Mouse (Mus musculus): ENCODE data around the gene Cmss1. TPM values are rescaled to one million over a fixed set of nuclear protein-coding genes. Genes with fewer than 3 reads are reported as not detected.

Gene Cmss1
- polyA plus RNA-seq (2012; rRNA removed), result 3.6 and 6.4 TPM in 2 replicates

DNA sequence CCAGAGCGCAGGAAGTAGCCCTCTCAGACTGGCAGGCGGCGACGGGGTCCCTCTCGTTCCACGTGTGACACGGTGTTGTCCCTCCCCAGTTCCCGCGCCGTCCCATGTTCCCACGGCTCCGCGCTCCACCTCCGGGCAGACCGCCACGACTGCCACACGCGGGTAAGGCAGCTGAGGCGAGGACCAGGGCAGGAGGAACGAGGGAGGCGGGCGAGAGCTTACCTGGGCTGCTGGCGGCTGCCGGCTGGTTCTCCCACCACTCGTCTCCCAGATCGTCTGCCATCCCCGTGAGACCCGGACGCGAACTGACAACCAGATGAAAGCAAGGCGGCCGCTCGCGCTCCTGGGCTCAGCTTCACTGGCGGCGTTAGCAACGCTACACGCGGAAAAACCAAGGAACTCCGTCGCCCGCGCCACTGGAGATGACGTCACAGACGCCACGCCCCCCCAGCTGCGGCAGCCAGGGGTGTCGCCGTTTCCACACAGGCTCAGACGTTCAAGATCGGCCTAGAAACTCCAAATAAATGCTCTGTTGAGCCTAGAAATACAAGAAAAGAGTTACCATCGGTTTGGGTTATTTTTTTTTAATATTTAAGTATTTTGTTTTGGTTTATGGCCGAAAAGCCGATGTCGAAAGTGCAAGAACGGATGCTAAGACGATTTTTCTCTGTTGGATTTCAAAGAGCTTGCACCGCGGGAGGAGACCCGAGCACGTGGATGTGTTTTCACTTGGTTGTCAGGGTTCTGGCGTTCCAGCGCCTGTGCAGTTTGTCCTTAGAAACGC, at the start of gene Cmss1:
Gene Cmss1, minus strand, starts transcription at position 421 of the 784 bp plus-strand sequence.
- DNase-seq (ENCODE audit: low spot score), result peak; percentile 71

DNA sequence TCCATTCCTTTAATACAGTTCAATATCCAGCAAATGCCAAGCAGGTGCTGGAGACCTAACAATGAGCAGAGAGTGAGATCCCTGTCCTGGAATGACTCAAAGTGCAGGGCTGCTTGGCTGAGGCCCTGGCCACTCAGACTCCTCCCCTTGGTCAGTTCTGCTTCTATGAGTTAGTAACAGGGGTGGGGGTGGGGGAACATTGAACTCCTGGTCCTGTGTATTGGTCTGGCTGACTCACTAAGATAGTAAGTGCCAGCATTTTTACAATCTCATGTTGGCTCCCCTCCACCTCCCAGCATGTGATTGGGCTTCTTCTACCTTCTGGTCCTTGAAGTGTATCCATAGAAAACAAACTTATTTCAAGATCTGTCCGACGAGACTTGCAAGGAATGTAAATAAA, 43.2 kb upstream of the Cmss1 start:
- DNase-seq (ENCODE audit: low spot score), result no peak

DNA sequence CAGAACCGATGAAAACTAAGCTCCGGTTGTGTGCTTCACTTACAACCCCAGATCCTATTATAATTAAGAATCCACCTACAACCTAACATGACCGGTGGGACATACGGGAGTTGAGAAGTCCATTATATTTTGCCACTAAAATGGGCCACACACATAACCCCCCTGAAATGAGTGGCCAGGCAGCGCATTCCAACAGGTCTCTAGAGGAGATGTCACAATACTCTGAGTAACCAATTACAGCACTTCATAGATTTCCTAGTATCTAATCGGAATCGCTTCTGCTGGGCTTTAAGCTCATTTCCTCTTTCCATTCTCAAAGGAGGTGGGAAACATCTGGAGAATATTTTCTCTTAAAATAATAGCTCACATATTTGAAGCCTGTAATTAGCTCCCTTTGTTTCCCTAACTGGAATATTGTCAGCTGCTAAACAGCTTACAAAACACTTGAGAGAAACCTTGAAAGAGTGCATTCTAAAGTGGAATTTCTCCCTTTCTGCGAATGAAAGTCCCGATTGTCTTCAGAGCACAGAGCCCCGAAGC, 34.8 kb upstream of the Cmss1 start:
- no peak for DNase-seq (ENCODE audit: low spot score)

DNA sequence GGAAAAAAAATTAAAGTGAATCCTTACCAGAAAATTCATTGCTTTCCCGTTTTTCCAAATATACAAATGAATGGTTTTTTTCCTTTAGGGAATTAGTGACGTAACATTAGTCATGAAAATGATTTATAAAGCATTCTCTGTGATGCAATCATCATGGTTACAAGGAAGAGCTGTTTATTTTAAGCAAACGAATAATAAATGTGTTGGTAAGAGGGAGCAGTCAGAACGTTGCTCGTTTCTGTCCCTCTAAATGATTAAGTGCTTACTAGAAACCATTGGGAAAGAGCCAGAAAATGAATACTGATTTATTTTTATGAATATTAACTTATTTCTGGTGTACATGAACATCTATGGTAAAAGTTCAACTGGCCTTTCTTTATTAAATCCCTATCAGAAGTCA, 28.1 kb upstream of the Cmss1 start:
- DNase-seq (ENCODE audit: low spot score), result no peak

DNA sequence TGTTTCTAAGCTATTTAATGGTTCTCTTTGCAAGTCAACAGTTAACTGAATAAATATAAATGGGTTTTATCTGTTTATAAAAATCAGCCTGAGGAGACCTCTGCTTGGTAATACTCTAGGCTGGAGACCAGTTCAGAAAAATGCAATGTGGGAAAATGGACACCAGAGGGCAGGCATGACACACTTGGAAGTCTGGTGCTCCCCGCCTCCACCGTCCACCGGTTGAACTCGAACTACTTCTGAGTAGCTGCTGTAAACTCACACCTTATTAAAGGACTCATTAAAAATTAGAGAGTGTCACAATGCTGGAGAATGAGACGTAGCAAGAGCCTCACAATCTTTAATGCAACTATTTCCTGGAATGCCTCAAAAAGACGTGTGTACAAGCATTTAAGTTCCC, 27.5 kb upstream of the Cmss1 start:
- DNase-seq (ENCODE audit: low spot score), result peak; percentile 25

DNA sequence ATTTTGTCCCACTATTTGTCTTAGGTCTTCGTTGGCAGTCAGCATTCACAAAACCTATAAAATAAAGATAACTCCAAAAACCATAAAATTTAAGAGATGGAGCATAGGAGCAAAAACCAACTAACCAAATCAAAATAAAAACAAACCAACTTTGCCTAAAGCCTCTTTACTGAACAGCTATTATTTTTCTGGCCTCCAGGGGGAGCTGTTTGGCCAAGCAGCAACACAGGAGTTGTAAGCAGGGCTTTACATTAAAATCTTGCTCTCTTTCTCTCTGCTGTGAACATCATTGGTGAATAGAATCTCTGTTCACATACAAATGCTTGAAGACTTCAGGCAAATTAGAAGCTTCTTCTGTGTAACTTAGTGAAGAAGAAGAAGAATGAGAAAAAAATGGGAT, 5.1 kb upstream of the Cmss1 start:
- DNase-seq (ENCODE audit: low spot score), result no peak

DNA sequence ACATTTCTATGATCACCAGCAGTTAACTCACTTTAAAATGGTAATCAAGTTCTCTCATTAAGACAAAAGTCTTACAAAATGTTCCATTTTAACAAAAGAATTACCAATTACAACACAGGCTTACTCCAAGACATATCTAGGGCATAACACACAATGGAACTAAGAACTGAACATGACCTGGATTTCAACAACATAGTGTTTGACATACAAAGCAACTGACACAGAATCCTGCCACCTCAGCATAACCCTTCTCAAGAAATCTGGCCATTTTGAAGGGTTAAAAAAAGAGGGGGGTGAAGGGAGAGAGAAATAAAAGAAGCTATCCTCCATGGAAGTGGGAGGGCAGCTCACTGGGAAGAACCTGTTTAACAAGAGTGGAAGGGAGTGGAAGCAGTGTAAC, 5.6 kb downstream of the Cmss1 start:
- no peak for DNase-seq (ENCODE audit: low spot score)

DNA sequence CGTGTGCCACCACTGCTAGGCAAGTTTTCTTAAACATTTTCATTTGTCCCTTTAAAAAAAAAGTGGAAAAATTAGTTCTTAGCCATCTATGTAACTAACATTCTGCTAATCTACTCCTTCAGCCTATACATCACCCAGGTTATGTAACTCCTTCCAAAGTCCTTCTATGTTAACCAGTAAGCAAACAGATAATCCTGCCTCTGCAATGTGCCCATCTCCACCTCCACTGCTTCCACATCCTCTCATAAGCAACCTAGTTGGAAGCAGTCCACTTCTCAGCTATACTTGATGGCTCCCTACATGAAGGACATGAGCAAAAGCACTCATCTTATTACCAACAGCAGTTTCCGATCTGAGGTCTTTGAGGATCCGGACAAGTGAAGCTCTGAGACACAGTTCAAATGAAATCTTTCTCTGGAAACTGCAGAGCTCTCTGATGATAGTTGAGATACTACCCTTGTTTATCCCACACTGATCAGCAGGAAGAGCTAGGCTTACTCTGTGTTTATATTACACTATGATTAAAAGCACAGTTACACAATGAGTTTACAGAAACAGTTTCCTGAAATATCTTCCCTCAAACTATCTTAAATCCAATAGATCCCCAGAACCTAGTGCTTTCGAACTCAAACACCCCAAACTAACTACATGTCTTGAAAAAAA, 9.2 kb downstream of the Cmss1 start:
- DNase-seq (ENCODE audit: low spot score), result no peak

DNA sequence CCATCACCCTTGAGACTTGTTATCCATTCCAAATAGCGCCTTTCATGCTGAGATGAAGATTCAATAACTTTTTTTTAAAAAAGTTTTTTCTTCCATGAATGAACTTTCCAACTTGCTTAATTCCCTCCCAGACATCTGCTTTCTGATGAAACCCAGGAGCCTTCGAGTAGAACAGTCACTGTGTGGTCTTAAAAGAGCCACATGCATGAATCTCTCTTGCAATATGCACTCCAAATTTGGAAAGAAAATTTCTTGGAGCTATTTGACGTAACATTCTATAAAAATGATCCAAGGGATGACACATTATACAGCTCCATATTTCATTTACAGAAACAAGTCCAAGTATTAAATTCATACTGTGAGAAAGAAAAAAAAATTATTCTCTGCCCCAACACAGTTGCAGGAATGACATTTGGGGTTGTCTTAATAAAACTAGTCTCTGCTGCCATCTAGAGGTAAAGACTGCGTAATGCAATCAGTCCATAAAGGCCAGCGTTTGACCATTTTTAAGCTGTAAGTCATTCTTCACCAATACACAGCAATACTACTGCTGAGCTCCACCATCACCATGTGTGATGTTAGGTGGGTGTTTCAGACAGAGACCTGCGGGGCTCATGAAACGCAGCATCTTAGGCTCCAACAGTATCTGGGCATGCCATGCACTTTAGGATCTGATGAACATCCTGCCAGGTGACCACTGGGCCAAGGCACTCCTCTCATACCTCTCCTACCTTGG, 13.1 kb downstream of the Cmss1 start:
- no peak for DNase-seq (ENCODE audit: low spot score)

DNA sequence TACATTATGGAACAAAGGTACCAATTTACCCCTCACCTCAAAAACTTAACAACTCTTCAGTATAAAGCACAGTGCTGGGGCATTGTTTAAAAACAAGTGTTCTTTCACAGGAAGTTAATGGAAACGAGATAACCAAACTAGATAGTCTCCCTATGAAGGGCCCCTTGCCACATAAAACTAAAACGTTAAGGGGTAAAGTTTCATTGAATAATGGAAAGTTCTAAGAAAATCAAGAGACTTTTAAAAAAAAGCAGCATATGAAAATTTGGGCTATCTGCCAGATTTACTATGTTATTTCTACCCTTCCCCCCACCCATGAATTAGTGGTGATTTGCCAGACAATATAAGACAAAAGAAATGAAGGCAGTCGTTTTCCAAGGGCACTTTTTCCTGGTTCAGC, 21.5 kb downstream of the Cmss1 start:
- DNase-seq (ENCODE audit: low spot score), result no peak

DNA sequence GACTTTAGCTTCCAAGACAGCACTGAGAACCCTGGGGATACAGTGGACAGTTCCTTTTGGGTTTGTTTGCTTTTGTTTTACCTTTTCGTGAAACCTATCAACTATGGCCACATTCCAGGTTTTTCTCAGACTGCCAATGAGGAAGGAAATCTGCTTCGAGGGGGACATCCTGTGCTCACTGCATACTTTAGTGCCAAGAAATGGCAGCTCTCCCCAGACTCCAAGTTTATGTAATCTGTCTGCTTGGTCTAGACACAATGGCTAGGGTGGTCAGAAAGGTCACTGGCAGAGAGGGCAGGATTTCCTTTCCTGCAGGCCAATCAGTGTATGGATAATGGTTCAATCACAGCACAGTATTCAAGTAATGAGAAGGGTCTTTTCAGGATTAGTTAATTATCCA, 24.7 kb downstream of the Cmss1 start:
- DNase-seq (ENCODE audit: low spot score), result no peak

DNA sequence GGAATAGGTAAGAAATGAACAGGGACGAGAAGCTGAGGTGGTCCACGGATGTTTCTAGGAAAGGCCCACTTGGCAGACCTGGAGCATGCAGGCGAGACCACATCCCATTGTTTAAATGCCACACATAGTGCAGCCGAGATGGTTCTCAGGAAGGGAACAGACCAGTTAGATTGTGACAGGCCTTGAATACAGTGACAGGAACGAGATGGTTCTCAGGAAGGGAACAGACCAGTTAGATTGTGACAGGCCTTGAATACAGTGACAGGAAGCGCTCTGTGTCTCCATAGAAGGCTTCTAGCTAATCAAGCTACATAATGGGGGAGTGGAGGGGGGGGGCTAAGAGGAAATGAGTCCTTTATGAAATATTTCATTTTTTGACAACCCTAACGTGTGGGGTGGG, 26.6 kb downstream of the Cmss1 start:
- no peak for DNase-seq (ENCODE audit: low spot score)

DNA sequence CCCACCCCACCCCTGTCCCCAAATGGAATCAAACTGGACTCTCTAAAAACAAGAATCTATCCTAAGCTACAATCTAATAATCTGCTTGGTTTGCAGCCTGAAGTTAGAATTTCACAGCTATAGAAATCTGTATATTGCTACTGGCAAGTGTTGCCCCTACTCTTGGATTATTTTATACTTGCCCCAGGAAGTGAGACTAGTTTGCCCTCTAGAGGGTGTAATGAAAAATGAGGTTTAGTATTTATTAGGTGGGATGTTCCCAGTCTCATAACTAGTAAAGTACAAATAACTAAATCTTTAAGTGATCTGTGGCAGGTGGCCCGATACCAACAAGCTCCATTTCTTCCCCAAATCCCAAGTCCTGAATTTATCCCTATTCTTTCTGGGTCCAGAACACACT, 29.1 kb downstream of the Cmss1 start:
- DNase-seq (ENCODE audit: low spot score), result no peak

DNA sequence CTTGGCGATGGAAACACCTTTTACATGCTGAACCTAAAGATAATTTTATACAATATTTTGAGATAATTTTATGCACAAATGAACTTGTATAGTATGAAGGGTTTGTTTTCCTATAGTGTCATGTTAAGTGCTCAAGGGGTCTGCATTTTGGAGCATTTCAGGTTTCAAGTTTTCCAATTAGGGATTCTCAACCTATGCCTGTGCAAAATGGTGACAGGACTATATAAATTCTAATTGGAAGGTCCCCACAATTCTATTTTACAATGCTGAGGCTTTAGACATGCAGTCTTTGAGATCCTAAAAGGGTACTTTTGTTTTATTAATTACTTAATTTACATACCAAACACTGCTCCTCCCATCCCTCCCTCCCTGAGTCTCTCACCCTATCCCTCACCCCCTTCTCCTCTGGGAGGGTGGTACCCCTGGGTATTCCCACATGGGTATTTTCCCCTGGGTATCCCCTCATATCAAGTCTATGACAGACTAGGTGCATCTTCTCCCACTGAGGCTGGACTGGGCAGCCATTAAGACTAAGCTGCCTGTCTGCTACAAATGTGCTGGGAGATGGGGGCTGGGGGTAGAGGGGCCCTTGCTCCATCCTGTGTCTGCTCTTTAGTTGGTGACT, 30.8 kb downstream of the Cmss1 start:
- DNase-seq (ENCODE audit: low spot score), result no peak

DNA sequence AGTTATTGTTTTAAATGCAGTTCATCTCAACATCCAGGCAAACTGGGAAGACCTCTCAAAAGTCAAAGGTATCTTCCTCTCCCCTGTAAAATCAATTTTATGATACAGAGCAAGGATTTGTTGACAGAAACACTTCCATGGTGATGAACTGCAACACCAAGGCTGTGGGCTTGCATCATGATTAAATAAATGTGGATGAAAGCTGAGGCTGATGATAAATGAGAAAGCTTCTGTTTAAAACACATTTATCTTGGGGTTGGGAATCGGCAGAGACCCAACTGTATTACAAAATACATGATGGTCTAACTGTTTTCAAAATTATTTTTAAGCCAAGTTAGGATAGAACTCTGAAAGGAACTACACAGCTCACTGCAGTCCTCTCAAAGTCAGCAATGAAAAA, 32.8 kb downstream of the Cmss1 start:
- no peak for DNase-seq (ENCODE audit: low spot score)

DNA sequence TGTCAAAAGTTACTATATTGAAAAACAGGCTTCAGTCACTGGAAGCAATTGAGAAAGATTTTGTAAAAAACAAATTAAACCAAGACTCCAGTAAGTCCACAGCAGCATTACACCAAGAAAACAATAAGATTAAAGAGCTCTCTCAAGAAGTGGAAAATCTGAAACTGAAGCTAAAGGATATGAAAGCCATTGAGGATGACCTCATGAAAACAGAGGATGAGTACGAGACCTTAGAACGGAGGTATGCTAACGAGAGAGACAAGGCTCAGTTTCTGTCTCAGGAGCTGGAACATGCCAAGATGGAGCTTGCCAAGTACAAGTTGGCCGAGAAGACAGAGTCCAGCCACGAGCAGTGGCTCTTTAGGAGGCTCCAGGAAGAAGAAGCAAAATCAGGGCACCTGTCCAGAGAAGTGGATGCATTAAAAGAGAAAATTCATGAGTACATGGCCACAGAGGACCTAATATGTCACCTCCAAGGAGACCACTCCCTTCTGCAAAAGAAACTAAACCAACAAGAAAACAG, 35.8 kb downstream of the Cmss1 start:
- DNase-seq (ENCODE audit: low spot score), result no peak

DNA sequence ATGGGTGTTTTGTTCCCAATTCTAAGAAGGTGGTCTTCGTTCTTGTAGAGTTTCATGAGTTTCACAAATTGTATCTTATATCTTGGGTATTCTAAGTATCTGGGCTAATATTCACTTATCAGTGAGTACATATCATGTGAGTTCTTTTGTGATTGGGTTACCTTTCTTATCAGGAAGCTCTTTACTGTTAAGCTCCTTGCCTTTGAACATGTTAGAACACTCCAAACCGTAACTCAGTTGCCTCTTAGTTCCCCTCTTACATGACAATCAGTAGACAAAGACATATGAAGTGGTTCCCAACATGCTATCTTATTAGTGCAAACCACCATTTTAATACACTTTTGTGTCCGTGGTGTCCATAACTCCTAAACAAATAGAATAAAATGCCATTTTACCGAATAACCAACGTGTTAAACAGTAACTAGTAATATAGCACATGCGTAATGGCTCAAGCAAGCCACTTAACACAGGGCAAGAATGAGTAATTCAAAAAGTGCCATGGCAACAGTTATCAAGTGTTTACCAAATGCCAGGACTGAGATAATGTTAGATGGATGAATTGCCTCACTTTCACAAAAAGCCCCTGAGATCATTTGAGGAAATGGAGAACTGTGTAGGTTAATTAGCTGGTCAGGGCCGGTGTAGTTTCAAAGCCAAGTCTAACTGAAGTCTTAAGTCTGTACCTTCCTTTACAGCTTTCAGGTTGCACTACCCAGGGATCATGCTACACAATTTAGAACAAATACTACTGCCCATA, 37.8 kb downstream of the Cmss1 start:
- no peak for DNase-seq (ENCODE audit: low spot score)

DNA sequence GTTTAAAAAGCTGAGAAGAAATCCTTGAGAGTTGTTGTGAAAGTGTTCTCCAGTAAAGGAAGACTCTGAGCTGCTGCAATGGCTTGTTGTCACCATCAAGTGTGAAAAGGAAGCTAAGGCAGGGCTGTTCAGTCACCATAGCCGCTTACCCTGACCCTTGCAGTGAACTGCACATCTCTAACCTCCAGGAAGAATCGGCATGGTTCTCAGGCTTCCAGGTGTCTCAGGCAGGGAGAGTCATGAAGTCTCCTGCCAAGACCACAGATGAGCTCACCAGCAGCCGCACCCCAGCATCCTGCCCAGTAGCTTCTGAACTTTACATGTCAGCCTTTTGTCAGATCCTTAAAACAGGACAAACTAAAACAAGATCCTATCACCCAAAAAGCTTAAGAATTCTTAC, 40.4 kb downstream of the Cmss1 start:
- DNase-seq (ENCODE audit: low spot score), result no peak

DNA sequence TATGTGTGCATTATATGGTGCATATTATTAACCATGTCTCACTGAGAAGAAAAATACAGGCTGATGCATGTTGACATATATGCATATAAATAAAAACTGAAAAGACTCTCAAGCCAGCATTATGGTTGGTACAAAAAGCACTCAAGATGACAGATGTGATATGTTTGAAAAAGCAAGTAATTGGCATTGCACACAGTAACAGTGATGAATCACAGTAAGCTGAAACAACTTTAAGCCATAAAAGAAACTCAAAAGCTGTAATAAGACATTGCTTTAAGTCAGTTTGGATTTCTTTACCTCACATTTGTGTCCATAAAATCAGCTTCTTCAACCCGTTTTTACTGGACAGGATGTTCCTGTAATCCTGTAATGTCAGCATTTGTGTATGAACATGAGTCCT, 41.9 kb downstream of the Cmss1 start:
- DNase-seq (ENCODE audit: low spot score), result no peak

DNA sequence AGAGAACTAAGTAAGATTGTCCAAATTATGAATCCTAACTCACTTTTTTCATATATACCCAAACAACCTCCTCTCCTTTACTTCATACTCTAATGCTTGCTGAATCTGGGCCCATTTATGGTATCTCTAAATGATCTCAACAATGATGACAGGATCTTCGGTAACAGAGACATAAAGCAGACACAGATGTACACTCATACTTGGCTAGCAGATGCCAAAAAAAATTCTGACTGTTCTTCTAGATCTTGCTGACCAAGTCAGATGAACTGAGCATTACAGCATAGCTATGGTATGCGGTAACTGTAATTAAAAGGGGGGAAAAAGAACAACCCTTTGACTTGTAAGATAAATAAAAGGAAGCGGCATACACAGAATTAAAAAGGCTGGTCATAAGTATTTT, 43.2 kb downstream of the Cmss1 start:
- DNase-seq (ENCODE audit: low spot score), result no peak

DNA sequence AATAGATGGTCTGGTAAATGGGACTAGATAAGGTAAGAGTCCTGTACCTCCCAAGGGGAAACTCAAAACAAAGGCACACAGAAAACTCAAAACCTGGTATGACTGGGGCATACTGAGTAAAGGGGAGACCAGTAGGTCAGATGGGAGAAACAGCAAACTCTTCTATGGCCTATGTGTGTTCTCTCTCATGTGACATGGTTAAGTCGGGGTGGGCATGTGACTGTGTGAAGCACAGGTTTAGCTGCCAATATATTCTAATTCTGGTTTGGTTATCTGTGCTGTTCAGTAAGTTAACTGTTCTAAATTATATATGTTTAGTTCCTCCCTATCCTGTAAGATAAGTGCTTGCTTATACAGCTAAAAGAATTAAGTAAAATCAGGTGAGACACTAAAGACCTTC, 46.5 kb downstream of the Cmss1 start:
- no peak for DNase-seq (ENCODE audit: low spot score)

Measured in urinary bladder, adult 2 months (tissue).